Mouse (Mus musculus): ENCODE measurements around the gene Selenbp1.
"Not testable (repeated sequence)": the region's sequence is repeated elsewhere in the genome, so short reads cannot be mapped to it uniquely, and the experiment has no call there.

DNA sequence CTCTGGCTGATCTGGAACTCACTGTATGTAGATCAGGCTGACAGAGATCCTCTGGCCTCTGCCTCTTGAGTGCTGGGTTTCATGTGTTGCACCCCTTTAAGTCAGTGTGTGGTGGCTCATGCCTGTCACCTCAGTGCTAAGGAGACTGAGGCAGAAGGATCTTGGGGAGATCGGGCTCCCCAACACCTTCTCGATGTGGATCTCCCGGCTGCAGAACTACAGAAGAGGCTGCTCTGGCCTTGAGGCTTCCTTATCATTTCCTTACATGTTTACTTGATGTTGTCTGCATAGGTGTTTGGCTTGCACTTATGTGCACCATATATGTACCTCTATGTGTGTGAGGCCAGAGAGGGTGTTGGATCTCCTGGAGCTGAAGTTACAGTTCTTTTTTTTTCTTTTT lies 1.7 kb downstream of the Selenbp1 start:
- TF ChIP-seq CTCF (IDR thresholded peaks at IDR 0.05; ENCODE audit: control insufficient read depth, insufficient read depth, insufficient replicate concordance, low read depth, low read length); POLR2A (IDR thresholded peaks at IDR 0.05; ENCODE audit: control insufficient read depth, low read depth, low read length): not testable (repeated sequence)

Measured in testis, adult 2 months (tissue).